ENCODE assay signal across 7 mouse cellular contexts in the genomic region with DNA sequence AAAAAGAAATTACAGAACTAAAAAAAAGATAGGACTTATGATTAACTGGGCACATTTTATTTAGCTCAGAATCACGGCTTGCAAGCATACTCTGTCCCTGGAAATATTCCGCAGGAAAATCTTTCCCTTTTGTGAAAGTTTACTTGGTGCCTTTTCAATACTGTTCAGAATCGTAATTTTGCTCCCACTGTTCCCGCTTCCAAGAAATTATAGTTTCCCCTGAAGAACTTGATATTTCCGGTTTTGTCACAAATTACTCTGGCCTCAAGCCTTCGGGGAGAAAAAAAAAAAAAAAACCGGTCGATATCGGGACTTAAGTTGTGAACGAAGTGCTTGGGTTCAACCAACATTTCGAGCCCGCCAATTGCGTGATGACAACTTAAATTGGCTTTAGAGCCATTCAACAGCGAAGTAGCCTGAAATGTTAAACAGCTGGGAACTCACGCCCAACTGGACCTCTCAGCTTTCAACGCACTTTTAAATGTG.
DNase-seq lines count a peak whose midpoint lies in the region; ATAC-seq and TF ChIP-seq lines count a peak whose summit lies in the region.

No protein-coding gene starts in this region.

- WGBS in embryonic facial prominence, embryonic 15.5 days = under 1% methylated on average over 16 of the region's 16 CpGs
- WGBS in hindbrain, postnatal 0 days = under 1% methylated on average over 16 of the region's 16 CpGs
- under 1% methylated on average over 16 of the region's 16 CpGs for WGBS in liver, postnatal 0 days (ENCODE audit: insufficient replicate concordance)
- under 1% methylated on average over 16 of the region's 16 CpGs for WGBS in stomach, embryonic 15.5 days

- 0 out of 2 replicates have a peak, but pooled peaks cover 2% of the 10 kb centered on the region for H3K4me1 ChIP-seq in embryonic facial prominence, embryonic 15.5 days
- no peaks in the 10 kb centered on the region for H3K4me1 ChIP-seq in hindbrain, postnatal 0 days (ENCODE audit: insufficient read depth, low read length)
- peaks cover 7% of the 10 kb centered on the region; the same call in 1 of the 2 replicates for H3K4me1 ChIP-seq in liver, postnatal 0 days (ENCODE audit: insufficient read depth)
- H3K4me1 ChIP-seq in stomach, embryonic 15.5 days = no peaks in the 10 kb centered on the region

- DNase-seq in 3T3-L1 (ENCODE audit: low read depth, low spot score) = peak; percentile 63
- peak; percentile 54 for DNase-seq in hindbrain, postnatal 0 days (ENCODE audit: low spot score)
- no peak for DNase-seq in liver, postnatal 0 days

- peak overlapping the region; percentile 60 for H3K4me2 ChIP-seq in embryonic facial prominence, embryonic 15.5 days (replicated peaks)
- H3K4me2 ChIP-seq in hindbrain, postnatal 0 days (ENCODE audit: low read depth, low read length) = peak overlapping the region; percentile 67
- peak overlapping the region; percentile 88 for H3K4me2 ChIP-seq in liver, postnatal 0 days (ENCODE audit: low read depth, low read length)
- peak overlapping the region; percentile 60 for H3K4me2 ChIP-seq in stomach, embryonic 15.5 days

- TF ChIP-seq EP300 in liver, postnatal 0 days (IDR thresholded peaks at IDR 0.05; ENCODE audit: low read depth) = no peak

- H3K36me3 ChIP-seq in C2C12 (ENCODE audit: control insufficient read depth, insufficient read depth) = no peaks in the 10 kb centered on the region
- H3K36me3 ChIP-seq in embryonic facial prominence, embryonic 15.5 days = no peaks in the 10 kb centered on the region
- no peaks in the 10 kb centered on the region for H3K36me3 ChIP-seq in hindbrain, postnatal 0 days (ENCODE audit: insufficient read depth, low read length)
- H3K36me3 ChIP-seq in liver, postnatal 0 days (replicated peaks; ENCODE audit: insufficient read depth, low read length) = no peaks in the 10 kb centered on the region
- no peaks in the 10 kb centered on the region for H3K36me3 ChIP-seq in stomach, embryonic 15.5 days

- peak overlapping the region; percentile 39 for H3K4me3 ChIP-seq in C2C12 (ENCODE audit: insufficient read depth, poor library complexity, severe bottlenecking)
- H3K4me3 ChIP-seq in embryonic facial prominence, embryonic 15.5 days (replicated peaks) = peak overlapping the region; percentile 66
- H3K4me3 ChIP-seq in hindbrain, postnatal 0 days (ENCODE audit: low read length) = peak overlapping the region; percentile 77
- H3K4me3 ChIP-seq in liver, postnatal 0 days (ENCODE audit: low read depth, low read length) = peak overlapping the region; percentile 68
- H3K4me3 ChIP-seq in stomach, embryonic 15.5 days (replicated peaks) = peak overlapping the region; percentile 54

- peak overlapping the region; percentile 56 for H3ac ChIP-seq in C2C12 (ENCODE audit: control insufficient read depth, insufficient read length, low read depth)

- TF ChIP-seq CTCF in C2C12 (IDR thresholded peaks at IDR 0.05; ENCODE audit: control insufficient read depth, insufficient read depth, insufficient read length) = no peak
- TF ChIP-seq CTCF in hindbrain, postnatal 0 days (IDR thresholded peaks at IDR 0.05; ENCODE audit: low read depth) = no peak
- no peak for TF ChIP-seq CTCF in liver, postnatal 0 days (IDR thresholded peaks at IDR 0.05; ENCODE audit: low read depth)

- no peaks in the 10 kb centered on the region for H3K9me3 ChIP-seq in embryonic facial prominence, embryonic 15.5 days (replicated peaks)
- no peaks in the 10 kb centered on the region for H3K9me3 ChIP-seq in hindbrain, postnatal 0 days (ENCODE audit: low read length)
- no peaks in the 10 kb centered on the region for H3K9me3 ChIP-seq in liver, postnatal 0 days (ENCODE audit: low read length)
- H3K9me3 ChIP-seq in stomach, embryonic 15.5 days = no peaks in the 10 kb centered on the region

- H3K27ac ChIP-seq in embryonic facial prominence, embryonic 15.5 days (replicated peaks) = peak overlapping the region; percentile 73
- H3K27ac ChIP-seq in hindbrain, postnatal 0 days = peak overlapping the region; percentile 73
- H3K27ac ChIP-seq in liver, postnatal 0 days (ENCODE audit: low read depth) = peak overlapping the region; percentile 30
- peak overlapping the region; percentile 80 for H3K27ac ChIP-seq in stomach, embryonic 15.5 days

- no peaks in the 10 kb centered on the region for H3K79me2 ChIP-seq in C2C12 (ENCODE audit: control insufficient read depth, insufficient read depth)

- no peaks in the 10 kb centered on the region for H3K27me3 ChIP-seq in C2C12 (ENCODE audit: control insufficient read depth, insufficient read depth, insufficient read length)
- peaks cover 5% of the 10 kb centered on the region for H3K27me3 ChIP-seq in embryonic facial prominence, embryonic 15.5 days
- no peaks in the 10 kb centered on the region for H3K27me3 ChIP-seq in hindbrain, postnatal 0 days (ENCODE audit: insufficient read depth, low read length)
- H3K27me3 ChIP-seq in liver, postnatal 0 days (ENCODE audit: insufficient read depth, low read length) = no peaks in the 10 kb centered on the region
- H3K27me3 ChIP-seq in stomach, embryonic 15.5 days (replicated peaks) = no peaks in the 10 kb centered on the region

- no peaks in the 10 kb centered on the region for H3K79me3 ChIP-seq in C2C12 (ENCODE audit: low read depth)

- no peak for ATAC-seq in embryonic facial prominence, embryonic 15.5 days (ENCODE audit: insufficient number of reproducible peaks, low FRiP score, low TSS enrichment, low read depth)
- 0 out of 2 replicates have a peak, but pooled peaks have one; percentile 37 for ATAC-seq in hindbrain, postnatal 0 days
- no peak for ATAC-seq in liver, postnatal 0 days
- peak; percentile 12; the same call in 1 of the 2 replicates for ATAC-seq in stomach, embryonic 15.5 days (ENCODE audit: insufficient read depth, low FRiP score, low read depth)
- ATAC-seq in inflammation-experienced regulatory T-cells, adult 6 months = no peak

- peak overlapping the region; percentile 44 for H3K9ac ChIP-seq in embryonic facial prominence, embryonic 15.5 days
- peak overlapping the region; percentile 65 for H3K9ac ChIP-seq in hindbrain, postnatal 0 days (replicated peaks; ENCODE audit: low read length)
- peak overlapping the region; percentile 68 for H3K9ac ChIP-seq in liver, postnatal 0 days (replicated peaks)
- peak overlapping the region; percentile 9; the same call in 1 of the 2 replicates for H3K9ac ChIP-seq in stomach, embryonic 15.5 days

TF ChIP-seq in C2C12, 6 proteins besides CTCF, POLR2A, EP300 and RAD21:
- no peak for TF ChIP-seq MAX (IDR thresholded peaks at IDR 0.05)
- no peak for TF ChIP-seq USF1 (IDR thresholded peaks at IDR 0.05; ENCODE audit: low read depth)
- no peak for TF ChIP-seq FOSL1 (IDR thresholded peaks at IDR 0.05; ENCODE audit: insufficient read depth, low read length, poor library complexity, severe bottlenecking)
- no peak for TF ChIP-seq CEBPB (IDR thresholded peaks at IDR 0.05; ENCODE audit: low read depth)
- no peak for TF ChIP-seq MYOG (IDR thresholded peaks at IDR 0.05; ENCODE audit: control insufficient read depth, extremely low read depth, insufficient read length)
TF ChIP-seq in C2C12: peak in this region for 0.

Comparison
In these comparisons a context has a peak if more than half of its experiments do, and no peak if none do; other contexts are left out.
1. ATAC-seq: peak in hindbrain, postnatal 0 days (single experiment) and stomach, embryonic 15.5 days (single experiment); none in embryonic facial prominence, embryonic 15.5 days (single experiment), liver, postnatal 0 days (single experiment) and inflammation-experienced regulatory T-cells, adult 6 months (single experiment).
2. H3K27ac ChIP-seq: peak in every context shown above with its lines; median percentile 80 in stomach, embryonic 15.5 days; 73 in embryonic facial prominence, embryonic 15.5 days; 73 in hindbrain, postnatal 0 days; 30 in liver, postnatal 0 days.
3. H3K9ac ChIP-seq: peak in every context shown above with its lines; median percentile 68 in liver, postnatal 0 days; 65 in hindbrain, postnatal 0 days; 44 in embryonic facial prominence, embryonic 15.5 days; 9 in stomach, embryonic 15.5 days.
4. Peak in every context shown above with its lines, with median percentiles within 50 percentile points of each other: H3K4me3 ChIP-seq and H3K4me2 ChIP-seq.